Mouse (Mus musculus) forebrain, embryonic 13.5 days (tissue): Measurements from ENCODE around the gene Trp53bp1. TPM values are rescaled to one million over a fixed set of nuclear protein-coding genes. Genes with fewer than 3 reads are reported as not detected.
A peak's percentile ranks its signal among the peaks of the same experiment; 100 is the strongest.

Experiments used
- ATAC-seq: fragments of 200-750 bp; cut with Nextera tagmentation; 2 replicates; pipeline ENCODE4 v1.8.0; 2017
- H3K27ac ChIP-seq: fragments of 300-500 bp; sonication (generic); 2 replicates; pipeline ENCODE4 v1.5.1; 2015; ENCODE audit warnings: inconsistent platforms, mild to moderate bottlenecking, moderate library complexity
- H3K27me3 ChIP-seq: fragments of 300-500 bp; sonication (generic); 2 replicates; pipeline ENCODE4 v1.6.1; 2015; ENCODE audit warnings: mild to moderate bottlenecking, inconsistent platforms
- H3K36me3 ChIP-seq: fragments of 300-500 bp; sonication (generic); 2 replicates; pipeline ENCODE4 v1.6.1; 2015; ENCODE audit warnings: mild to moderate bottlenecking, inconsistent platforms; ENCODE audit not compliant: poor library complexity, severe bottlenecking
- H3K4me1 ChIP-seq: fragments of 300-500 bp; sonication (generic); 2 replicates; pipeline ENCODE4 v1.6.1; 2015; ENCODE audit warnings: inconsistent platforms
- H3K4me2 ChIP-seq: fragments of 300-500 bp; sonication (generic); 2 replicates; pipeline ENCODE4 v1.6.1; 2015; ENCODE audit warnings: inconsistent platforms, mild to moderate bottlenecking, moderate library complexity
- H3K4me3 ChIP-seq: fragments of 300-500 bp; sonication (generic); 2 replicates; pipeline ENCODE4 v1.5.1; 2015; ENCODE audit warnings: mild to moderate bottlenecking, inconsistent platforms
- H3K9ac ChIP-seq: fragments of 300-500 bp; sonication (generic); 2 replicates; pipeline ENCODE4 v1.6.1; 2015; ENCODE audit warnings: mild to moderate bottlenecking, inconsistent platforms
- H3K9me3 ChIP-seq: fragments of 300-500 bp; sonication (generic); replicated peaks from 2 replicates; pipeline ENCODE4 v1.6.1; 2016; ENCODE audit warnings: inconsistent platforms
- WGBS: fragments of 180-500 bp; shearing (Covaris S2); methylation state at CpG from one replicate; pipeline ENCODE4 v1.1.7; 2015; 5-methylcytosine and 5-hydroxymethylcytosine counted together
- polyA plus RNA-seq: library from polyadenylated mRNA; unstranded; fragments of >200 nt; fragmentation: Nextera tagmentation; extraction: Ambion mirVana; gene quantifications from 2 replicates; pipeline ENCODE4 v1.2.1, GENCODE M21; 2015

Gene Trp53bp1
- polyA plus RNA-seq, 1 experiment from 2014 or later: 179 TPM

DNA sequence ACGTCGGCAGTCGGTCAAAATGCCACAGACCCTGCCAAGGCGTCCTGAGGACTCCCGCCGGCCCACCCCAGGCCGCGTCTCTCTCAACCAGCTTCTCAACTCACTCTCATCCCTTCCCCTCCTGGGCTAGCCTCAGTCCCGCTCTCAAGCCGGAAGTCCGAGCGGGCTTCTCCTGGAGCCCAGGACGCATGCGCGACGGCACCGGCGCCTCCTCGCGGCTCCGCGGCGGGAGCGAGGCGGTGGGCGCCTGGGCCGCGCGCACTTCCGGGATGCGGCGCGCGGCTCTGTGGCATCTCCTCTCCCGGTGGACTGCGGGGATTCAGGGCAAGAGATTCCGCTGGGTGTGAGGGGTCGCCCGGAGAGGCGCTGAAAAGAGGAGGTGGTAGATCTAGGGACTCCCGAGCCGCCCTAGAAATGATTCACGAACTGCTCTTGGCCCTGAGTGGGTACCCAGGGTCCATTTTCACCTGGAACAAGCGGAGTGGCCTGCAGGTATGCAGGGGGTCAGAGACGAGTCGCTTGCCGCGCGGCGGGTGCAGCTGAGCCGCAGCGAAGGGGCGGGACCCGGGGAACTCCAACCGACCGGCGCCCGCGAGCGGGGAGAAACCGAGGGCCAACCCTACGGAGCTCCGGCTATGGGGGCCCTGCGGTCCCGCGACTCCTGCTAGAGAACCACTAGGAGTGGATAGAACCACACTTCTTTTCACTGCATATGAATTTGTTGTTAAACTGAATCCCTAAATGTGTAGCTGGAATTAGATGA, 100.0 kb downstream of the Trp53bp1 start, which contains the start of gene Zscan29:
Zscan29 (minus strand) TSS at position 146 of the 763 bp plus-strand sequence.
- Histone ChIP-seq H3K4me1 (peaks cover 30% of the 10 kb centered on the region), H3K9me3 (no peaks in the 10 kb centered on the region), H3K9ac (peak within 1 kb of the TSS; percentile 87), H3K4me3 (peak within 1 kb of the TSS; percentile 72), H3K36me3 (peaks cover 39% of the 10 kb centered on the region), H3K27me3 (no peaks in the 10 kb centered on the region), H3K4me2 (peak within 1 kb of the TSS; percentile 91), H3K27ac (peak within 1 kb of the TSS; percentile 86)
- under 1% methylated on average over 59 of the region's 66 CpGs for WGBS
- peak; percentile 96 for ATAC-seq

DNA sequence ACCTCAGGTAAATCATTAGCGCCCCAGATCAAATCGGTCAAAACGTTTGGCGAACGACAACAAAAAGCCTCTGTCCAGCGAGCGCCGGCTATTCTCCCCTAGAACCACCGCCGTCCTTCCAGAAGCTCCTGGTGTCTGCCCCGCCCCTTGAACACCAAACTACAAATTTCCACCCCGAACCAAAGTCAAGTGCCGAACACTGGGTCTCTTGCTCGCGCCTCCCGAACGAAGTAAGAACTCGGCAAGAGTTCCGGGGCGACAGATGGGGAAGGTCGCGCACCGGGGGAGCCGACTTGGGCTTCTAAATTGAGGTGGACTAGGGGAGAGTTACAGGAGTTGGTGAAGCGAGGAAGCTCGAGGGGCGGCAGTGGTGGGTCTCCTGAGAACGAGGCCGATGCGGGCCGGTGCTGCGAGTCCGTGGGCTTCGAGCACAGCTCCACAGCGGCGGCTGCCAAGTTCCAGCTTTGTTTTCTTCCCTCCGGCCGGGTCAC, 100.7 kb downstream of the Trp53bp1 start, which contains the start of gene Tubgcp4:
Tubgcp4 (plus strand) TSS at position 174 of the 491 bp plus-strand sequence.
- peaks cover 38% of the 10 kb centered on the region for H3K36me3 ChIP-seq
- under 1% methylated on average over 35 of the region's 38 CpGs for WGBS
- H3K9me3 ChIP-seq: no peaks in the 10 kb centered on the region
- ATAC-seq: no peak; the same call in 1 of the 2 replicates
- H3K27ac ChIP-seq: peak within 1 kb of the TSS; percentile 86
- peaks cover 30% of the 10 kb centered on the region for H3K4me1 ChIP-seq
- peak within 1 kb of the TSS; percentile 91 for H3K4me2 ChIP-seq
- H3K9ac ChIP-seq: peak within 1 kb of the TSS; percentile 87
- no peaks in the 10 kb centered on the region for H3K27me3 ChIP-seq
- peak within 1 kb of the TSS; percentile 72 for H3K4me3 ChIP-seq

DNA sequence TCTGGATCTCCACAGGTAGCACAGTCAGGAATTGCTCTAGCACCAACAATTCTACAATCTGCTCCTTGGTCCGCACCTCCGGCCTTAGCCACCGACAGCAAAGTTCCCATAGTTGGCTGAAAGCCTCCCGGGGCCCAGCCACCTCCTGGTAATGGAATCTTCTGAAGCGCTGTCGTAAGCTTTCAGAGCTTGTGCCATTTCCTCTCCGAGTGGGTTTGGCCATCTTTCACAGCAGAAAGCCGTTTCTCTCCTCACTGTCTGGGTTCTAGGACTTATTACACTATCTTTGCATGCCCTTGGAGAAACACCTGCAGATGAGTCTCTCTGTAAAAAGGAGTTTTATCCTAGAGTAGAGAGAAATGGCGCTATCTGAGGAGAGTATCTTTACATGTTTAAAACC, 101.3 kb downstream of the Trp53bp1 start:
- H3K27me3 ChIP-seq: no peaks in the 10 kb centered on the region
- H3K36me3 ChIP-seq: peaks cover 35% of the 10 kb centered on the region
- WGBS: 5% methylated on average over 9 of the region's 9 CpGs
- H3K27ac ChIP-seq: no peak overlapping the region
- H3K9ac ChIP-seq: peak overlapping the region; percentile 87
- no peak for ATAC-seq
- no peaks in the 10 kb centered on the region for H3K9me3 ChIP-seq
- H3K4me3 ChIP-seq: peak overlapping the region; percentile 72
- H3K4me2 ChIP-seq: peak overlapping the region; percentile 91
- peaks cover 30% of the 10 kb centered on the region for H3K4me1 ChIP-seq

DNA sequence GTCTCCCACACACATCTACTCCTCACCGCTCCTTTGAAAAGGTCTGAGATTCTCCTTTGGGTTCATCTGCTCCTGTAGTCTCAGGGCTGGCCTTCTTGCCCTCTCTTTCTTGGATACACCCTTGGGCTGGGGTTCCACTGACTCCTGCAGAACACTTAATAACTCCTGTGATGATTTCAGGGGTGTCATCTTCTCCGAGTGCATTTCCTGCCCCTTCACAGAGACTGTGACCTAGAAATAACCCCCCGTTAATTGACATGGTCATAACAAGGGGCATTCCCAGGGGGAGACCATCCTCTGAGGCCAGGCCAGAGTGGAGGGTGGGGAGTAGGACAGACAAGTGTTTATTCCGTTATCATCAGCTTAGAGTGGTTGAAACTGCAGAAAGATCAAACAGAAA, 102.0 kb downstream of the Trp53bp1 start:
- H3K4me1 ChIP-seq: peaks cover 30% of the 10 kb centered on the region
- H3K27ac ChIP-seq: no peak overlapping the region
- 60% methylated on average over 4 of the region's 4 CpGs for WGBS
- H3K9ac ChIP-seq: peak overlapping the region; percentile 87
- H3K9me3 ChIP-seq: no peaks in the 10 kb centered on the region
- H3K27me3 ChIP-seq: no peaks in the 10 kb centered on the region
- no peak for ATAC-seq
- H3K4me3 ChIP-seq: peak overlapping the region; percentile 72
- peaks cover 35% of the 10 kb centered on the region for H3K36me3 ChIP-seq
- peak overlapping the region; percentile 91 for H3K4me2 ChIP-seq

DNA sequence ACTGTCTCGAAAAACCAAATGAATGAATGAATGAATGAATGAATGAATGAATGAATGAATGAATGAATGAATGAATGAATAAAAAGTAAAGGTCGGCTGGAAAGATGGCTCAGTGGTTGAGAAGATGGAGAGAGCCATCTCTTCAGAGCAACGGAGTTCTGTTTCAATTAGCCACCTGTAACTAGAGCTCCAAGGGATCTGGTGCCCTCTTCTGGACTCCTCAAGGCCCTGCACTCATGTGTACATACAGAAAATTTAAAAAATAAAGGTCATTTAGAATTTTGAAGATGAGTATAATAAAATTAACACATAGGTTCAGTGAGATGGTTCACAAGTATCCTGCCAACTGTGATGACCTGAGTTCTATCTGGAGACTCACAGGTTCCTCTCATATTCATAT, 118.1 kb downstream of the Trp53bp1 start:
- Histone ChIP-seq H3K4me1 (no peaks in the 10 kb centered on the region), H3K4me2 (no peak overlapping the region), H3K27me3 (no peaks in the 10 kb centered on the region), H3K36me3 (peaks cover 57% of the 10 kb centered on the region), H3K4me3 (no peak overlapping the region), H3K9me3 (no peaks in the 10 kb centered on the region), H3K27ac (no peak overlapping the region), H3K9ac (no peak overlapping the region)
- no peak for ATAC-seq
- whole genome bisulfite sequencing: 87% methylated on average over 3 of the region's 3 CpGs

DNA sequence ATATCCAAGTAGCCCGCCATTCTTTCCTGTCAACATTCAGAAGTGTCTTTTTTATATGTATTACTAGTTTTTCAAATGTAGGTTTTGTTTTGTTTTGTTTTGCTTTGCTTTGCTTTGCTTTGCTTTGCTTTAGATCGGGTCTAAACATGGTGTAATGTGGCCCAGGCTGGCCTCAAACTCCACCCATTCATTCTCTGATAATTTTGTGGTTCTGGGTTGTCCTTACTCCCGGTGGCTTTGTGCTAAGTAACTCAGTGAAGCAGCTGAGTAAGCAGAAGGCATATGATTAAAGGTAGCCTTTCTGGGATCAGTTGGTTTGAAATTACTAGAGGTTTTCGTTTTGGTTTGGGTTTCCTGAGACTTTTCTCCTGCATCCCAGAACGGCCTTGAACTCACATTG, 121.5 kb downstream of the Trp53bp1 start:
- ATAC-seq: no peak
- no peaks in the 10 kb centered on the region for H3K9me3 ChIP-seq
- no peak overlapping the region for H3K4me2 ChIP-seq
- H3K36me3 ChIP-seq: peaks cover 59% of the 10 kb centered on the region
- 88% methylated on average over 5 of the region's 5 CpGs for WGBS
- no peaks in the 10 kb centered on the region for H3K27me3 ChIP-seq
- H3K4me3 ChIP-seq: no peak overlapping the region
- H3K9ac ChIP-seq: no peak overlapping the region
- H3K4me1 ChIP-seq: no peaks in the 10 kb centered on the region
- no peak overlapping the region for H3K27ac ChIP-seq

Other genes with a start within 250 kb of the Trp53bp1 start
- gene Epb42, start 234.3 kb downstream of the Trp53bp1 start, polyA plus RNA-seq: 0.59 and 0.67 TPM in 2 replicates
- gene Tgm5, start 185.6 kb downstream of the Trp53bp1 start, polyA plus RNA-seq: 0.10 TPM in 1 of 2 replicates, not detected in the other
- gene Tgm7, start 161.6 kb downstream of the Trp53bp1 start, polyA plus RNA-seq: not detected in 2 replicates
- gene Adal, start 131.0 kb downstream of the Trp53bp1 start, polyA plus RNA-seq: 28.7 and 29.9 TPM in 2 replicates
- 25.1 and 26.6 TPM in 2 replicates for gene Lcmt2, start 130.8 kb downstream of the Trp53bp1 start, polyA plus RNA-seq
- gene Tubgcp4, start 100.8 kb downstream of the Trp53bp1 start, polyA plus RNA-seq: 68.8 and 70.4 TPM in 2 replicates
- gene Zscan29, start 100.3 kb downstream of the Trp53bp1 start, polyA plus RNA-seq: 11.9 and 12.1 TPM in 2 replicates
- gene Map1a, start 18.2 kb upstream of the Trp53bp1 start, polyA plus RNA-seq: 13.2 and 14.7 TPM in 2 replicates
- 14.0 and 15.5 TPM in 2 replicates for gene Ppip5k1, start 84.0 kb upstream of the Trp53bp1 start, polyA plus RNA-seq
- gene Ckmt1, start 86.3 kb upstream of the Trp53bp1 start, polyA plus RNA-seq: 11.3 and 11.9 TPM in 2 replicates
- gene Strc, start 115.8 kb upstream of the Trp53bp1 start, polyA plus RNA-seq: not detected in 2 replicates
- gene Pdia3, start 142.4 kb upstream of the Trp53bp1 start, polyA plus RNA-seq: 320 and 349 TPM in 2 replicates
- 3.8 and 5.1 TPM in 2 replicates for gene Catsper2, start 142.4 kb upstream of the Trp53bp1 start, polyA plus RNA-seq
- 1.7 and 2.1 TPM in 2 replicates for gene Ell3, start 172.9 kb upstream of the Trp53bp1 start, polyA plus RNA-seq
- gene Serf2, start 177.8 kb upstream of the Trp53bp1 start, polyA plus RNA-seq: 420 and 494 TPM in 2 replicates
- gene Hypk, start 181.9 kb upstream of the Trp53bp1 start, polyA plus RNA-seq: 115 and 122 TPM in 2 replicates
- 0.90 and 0.92 TPM in 2 replicates for gene Serinc4, start 185.4 kb upstream of the Trp53bp1 start, polyA plus RNA-seq
- gene Mfap1b, start 202.7 kb upstream of the Trp53bp1 start, polyA plus RNA-seq: 70.7 and 71.7 TPM in 2 replicates
- gene Mfap1a, start 235.3 kb upstream of the Trp53bp1 start, polyA plus RNA-seq: 33.4 and 35.1 TPM in 2 replicates
- gene Wdr76, start 235.3 kb upstream of the Trp53bp1 start, polyA plus RNA-seq: 11.6 and 13.5 TPM in 2 replicates